Mouse (Mus musculus): ENCODE results near the gene Pcdh15.

The Pcdh15 gene

DNA sequence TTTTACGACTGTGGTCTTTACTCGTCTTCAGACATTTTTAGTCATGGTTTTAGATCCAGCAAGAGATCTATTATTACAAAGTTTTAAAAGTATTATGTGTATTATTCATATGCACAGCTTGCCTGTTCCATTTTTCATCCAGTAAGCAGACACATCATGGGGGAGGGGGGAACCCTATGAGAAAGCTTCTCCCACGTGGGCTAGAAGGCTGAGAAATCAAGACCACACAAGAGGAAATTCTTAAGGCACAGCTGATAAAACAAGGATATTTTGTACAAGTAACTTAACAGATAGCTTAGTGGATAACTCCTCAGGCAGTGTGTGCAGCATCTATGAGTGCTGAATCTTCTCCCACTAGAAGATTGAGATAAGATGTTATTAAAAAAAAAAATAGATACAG lies 1314.9 kb downstream of the Pcdh15 start:
- POLR2A ChIA-PET, result interaction anchor here in 1 of 4 experiments (0.7 kb wide), 1 partner anchor 19 kb away, joined by 3 read pairs; no protein-coding TSS in a partner anchor
- CTCF ChIA-PET, result no interaction called here

GRCm38 (mm10) chr10:74414945-74415344 lies 1315.8 kb downstream of the Pcdh15 start:
- POLR2A ChIA-PET, result interaction anchor here in 1 of 4 experiments (0.7 kb wide), 1 partner anchor 20 kb away, joined by 3 read pairs; no protein-coding TSS in a partner anchor
- CTCF ChIA-PET, result no interaction called here

DNA sequence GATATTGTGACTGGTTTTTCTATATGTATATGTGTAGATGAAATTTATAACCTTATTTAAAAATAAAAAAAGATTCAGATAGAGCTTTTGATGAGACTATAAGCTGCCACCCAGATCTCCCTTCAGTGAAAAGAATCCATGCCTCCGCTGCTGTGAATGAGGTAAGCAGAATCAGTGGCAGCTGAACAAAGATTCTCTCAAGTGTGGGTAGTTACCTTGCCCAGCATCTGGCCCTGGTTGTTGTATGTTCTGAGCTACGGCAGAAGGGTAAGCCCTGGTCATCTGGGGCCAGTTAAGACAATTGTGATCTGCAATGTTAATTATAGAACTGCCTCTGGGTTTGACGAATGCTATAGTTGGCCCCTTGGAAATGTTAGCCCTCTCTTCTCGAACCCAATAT lies 1316.2 kb downstream of the Pcdh15 start:
- CTCF ChIA-PET, result no interaction called here
- POLR2A ChIA-PET, result no interaction called here

GRCm38 (mm10) chr10:74415949-74416348 lies 1316.8 kb downstream of the Pcdh15 start:
- CTCF ChIA-PET, result no interaction called here
- POLR2A ChIA-PET, result no interaction called here

DNA sequence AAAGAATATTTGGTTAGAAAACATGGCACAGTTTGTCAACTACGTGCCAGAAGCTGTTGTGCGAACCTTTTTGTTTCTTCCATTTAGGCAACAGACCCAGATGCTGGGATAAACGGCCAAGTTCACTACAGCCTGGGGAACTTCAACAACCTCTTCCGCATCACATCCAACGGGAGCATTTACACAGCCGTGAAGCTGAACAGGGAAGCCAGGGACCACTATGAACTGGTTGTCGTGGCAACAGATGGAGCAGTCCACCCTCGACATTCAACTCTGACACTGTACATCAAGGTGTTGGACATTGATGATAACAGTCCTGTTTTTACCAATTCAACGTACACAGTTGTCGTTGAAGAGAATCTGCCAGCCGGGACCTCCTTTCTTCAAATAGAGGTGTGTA lies 1350.9 kb downstream of the Pcdh15 start:
- ChIA-PET CTCF (no interaction called here), POLR2A (no interaction called here)

DNA sequence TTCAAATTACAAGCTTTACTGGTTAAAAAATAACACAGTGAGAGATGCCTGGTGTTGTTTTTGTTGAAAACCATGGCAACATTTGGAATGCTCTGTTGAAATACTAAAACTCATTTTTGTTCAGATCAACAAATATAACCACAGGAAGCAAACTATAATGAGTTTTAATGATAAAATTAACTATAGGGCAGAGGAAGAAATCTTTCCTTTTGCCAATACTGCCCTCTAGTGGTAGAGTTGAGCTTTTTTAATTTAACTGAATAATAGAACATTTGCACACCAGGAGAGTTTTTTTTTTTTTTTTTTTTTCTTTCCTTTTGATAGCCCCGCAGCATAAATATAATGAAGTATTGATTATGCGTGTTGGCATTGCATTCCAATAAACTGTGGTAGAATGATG lies 1364.8 kb downstream of the Pcdh15 start:
- ChIA-PET POLR2A (no interaction called here), CTCF (interaction anchor here (0.5 to 1.2 kb wide), 27 partner anchors 9 to 1453 kb away, joined by 3 to 10 read pairs (median 4); partner anchors contain the start of gene Rsph14 (in 1 of the 4))

- POLR2A ChIA-PET, result no interaction called here
- CTCF ChIA-PET, result no interaction called here
These were observed 1381.6 kb downstream of the Pcdh15 start for GRCm38 (mm10) chr10:74480779-74481178.

DNA sequence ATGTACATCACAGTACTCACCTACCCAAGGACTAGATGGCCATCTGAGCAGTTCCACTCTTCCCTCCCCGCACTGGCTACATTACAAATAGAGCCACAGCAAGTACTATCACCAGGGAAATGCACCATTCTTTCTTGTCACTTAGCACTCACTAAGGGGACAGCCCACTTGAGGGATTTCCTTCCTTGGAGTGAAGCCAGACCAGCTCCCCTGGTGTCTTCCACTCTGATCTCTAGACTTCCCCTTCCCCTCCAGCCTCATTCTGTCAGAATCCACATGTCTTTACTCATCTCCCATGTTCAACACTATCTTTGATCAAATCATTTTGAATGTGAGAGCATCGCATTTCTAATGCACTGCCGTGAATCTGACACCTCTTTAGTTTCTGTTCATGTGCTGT lies 1413.2 kb downstream of the Pcdh15 start:
- CTCF ChIA-PET, result no interaction called here
- POLR2A ChIA-PET, result no interaction called here

DNA sequence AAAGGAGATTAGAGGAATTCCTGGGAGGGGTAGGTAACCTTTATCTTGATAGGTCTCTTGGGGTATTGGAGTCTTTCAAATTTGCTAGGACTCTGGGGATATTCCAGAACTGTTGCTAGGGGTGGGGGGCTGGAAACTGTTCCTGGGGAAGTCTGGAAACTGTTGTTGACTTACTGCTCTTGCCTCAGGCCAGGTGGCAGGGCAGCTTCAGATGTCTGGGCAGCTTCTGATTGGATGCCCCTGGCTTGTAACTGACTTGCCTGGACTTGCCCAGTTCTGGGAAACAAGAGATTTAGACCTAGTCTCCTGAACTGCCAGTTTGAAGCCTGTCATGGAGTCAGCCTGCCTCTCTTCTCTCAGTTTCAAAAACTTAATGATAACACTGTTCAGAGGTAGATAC lies 1414.6 kb downstream of the Pcdh15 start:
- CTCF ChIA-PET, result interaction anchor here in 2 of 4 experiments (0.7 kb wide), 2 partner anchors 129 to 335 kb away, joined by 3 read pairs; no protein-coding TSS in a partner anchor

GRCm38 (mm10) chr10:74538371-74538770 lies 1439.2 kb downstream of the Pcdh15 start:
- POLR2A ChIA-PET, result no interaction called here
- CTCF ChIA-PET, result no interaction called here

More for the DNA sequence above, 1414.6 kb downstream of the Pcdh15 start:
- POLR2A ChIA-PET, result interaction anchor here in 1 of 4 experiments (0.8 kb wide), 1 partner anchor 13 kb away, joined by 3 read pairs; no protein-coding TSS in a partner anchor

- CTCF ChIA-PET, result no interaction called here
- POLR2A ChIA-PET, result no interaction called here
These were observed 1456.2 kb downstream of the Pcdh15 start for GRCm38 (mm10) chr10:74555326-74555725.

- POLR2A ChIA-PET, result no interaction called here
- CTCF ChIA-PET, result no interaction called here
These were observed 1470.5 kb downstream of the Pcdh15 start for GRCm38 (mm10) chr10:74569603-74570002.

DNA sequence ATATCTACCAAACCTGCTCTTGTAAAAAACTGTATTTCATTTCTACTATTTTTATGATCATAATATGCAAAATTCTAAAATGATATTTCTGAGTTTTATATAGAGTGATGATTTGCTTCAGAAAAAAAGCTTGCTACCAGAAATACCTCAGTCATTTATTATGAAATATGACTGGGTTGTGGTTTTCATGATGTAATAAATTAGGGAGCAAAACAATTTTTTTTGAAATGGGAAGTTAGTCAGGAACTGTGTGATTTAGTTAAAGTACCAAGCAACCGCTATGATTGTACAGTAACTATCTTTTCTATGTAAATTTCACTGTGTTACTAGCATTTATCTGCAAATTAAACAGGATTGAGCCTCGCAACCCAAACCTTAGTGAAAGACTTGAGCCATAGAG lies 1480.8 kb downstream of the Pcdh15 start:
- ChIA-PET POLR2A (no interaction called here), CTCF (no interaction called here)

GRCm38 (mm10) chr10:74591799-74592198 lies 1492.7 kb downstream of the Pcdh15 start:
- ChIA-PET CTCF (no interaction called here), POLR2A (no interaction called here)

DNA sequence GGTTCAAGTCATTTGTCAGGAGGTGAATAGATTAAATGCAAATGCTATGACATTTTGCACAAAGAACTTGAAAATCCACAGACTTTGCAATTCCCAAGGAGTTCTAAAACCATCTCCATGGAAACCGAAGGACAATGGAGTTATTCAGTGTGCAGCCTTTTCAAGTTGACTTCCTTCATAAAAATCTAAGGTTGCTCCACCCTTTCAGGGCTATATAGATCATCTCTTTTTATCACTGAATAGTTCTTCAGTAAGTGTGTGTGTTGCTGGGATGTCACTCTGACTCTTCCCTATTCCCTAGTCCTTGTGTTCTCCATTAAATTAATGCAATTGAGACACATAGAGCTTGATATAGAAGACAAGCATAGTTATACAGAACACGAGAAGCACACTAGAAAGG lies 1508.5 kb downstream of the Pcdh15 start:
- ChIA-PET CTCF (interaction anchor here in 1 of 4 experiments (0.6 kb wide), 1 partner anchor 1244 kb away, joined by 4 read pairs; no protein-coding TSS in a partner anchor), POLR2A (no interaction called here)

DNA sequence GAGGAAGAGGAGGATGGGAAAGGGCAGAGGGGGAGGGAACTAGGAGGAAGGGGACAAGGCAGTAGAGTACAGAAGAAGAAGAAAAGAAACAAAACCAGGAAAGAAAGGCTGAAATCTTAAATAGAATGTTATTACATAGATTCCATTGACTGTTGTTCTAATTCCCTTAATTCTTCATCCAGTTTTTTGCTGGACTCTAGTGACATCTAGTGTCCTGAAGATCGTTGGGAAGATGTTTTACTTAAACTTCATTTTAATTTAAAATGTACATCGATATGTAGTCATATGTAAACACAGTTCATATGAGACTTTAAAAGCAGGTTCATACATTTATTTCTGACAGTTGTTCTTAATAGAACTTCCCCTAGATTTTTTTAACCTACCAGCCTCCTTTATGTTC lies 1522.7 kb downstream of the Pcdh15 start:
- ChIA-PET CTCF (no interaction called here), POLR2A (no interaction called here)

- POLR2A ChIA-PET, result no interaction called here
- CTCF ChIA-PET, result no interaction called here
These were observed 1526.6 kb downstream of the Pcdh15 start for GRCm38 (mm10) chr10:74625715-74626114.

DNA sequence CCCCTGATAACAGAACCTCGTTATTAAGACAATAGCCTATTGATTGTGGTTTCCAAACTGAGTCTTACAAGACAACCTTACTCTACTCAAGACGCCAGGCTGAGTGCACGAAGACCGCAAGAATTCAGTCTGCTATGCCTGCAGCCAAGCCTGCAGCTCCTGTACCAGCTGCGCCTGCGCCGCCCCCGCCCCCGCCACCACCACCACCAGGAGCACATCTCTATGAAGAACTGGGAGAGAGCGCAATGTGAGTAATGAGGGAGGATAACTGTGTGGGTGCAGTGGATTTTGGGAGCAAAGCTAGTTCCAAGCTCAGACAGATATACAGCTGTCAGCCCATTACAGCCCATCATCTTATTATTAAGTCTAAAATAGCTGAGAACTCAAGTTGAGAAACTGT lies 1527.5 kb downstream of the Pcdh15 start:
- ChIA-PET CTCF (interaction anchor here in 1 of 4 experiments (0.6 to 0.7 kb wide), 2 partner anchors 53 to 354 kb away, joined by 3 read pairs; no protein-coding TSS in a partner anchor), POLR2A (no interaction called here)

- CTCF ChIA-PET, result no interaction called here
- POLR2A ChIA-PET, result no interaction called here
These were observed 1532.2 kb downstream of the Pcdh15 start for GRCm38 (mm10) chr10:74631314-74631713.

- CTCF ChIA-PET, result no interaction called here
These were observed 1537.9 kb downstream of the Pcdh15 start for GRCm38 (mm10) chr10:74637040-74637439.

DNA sequence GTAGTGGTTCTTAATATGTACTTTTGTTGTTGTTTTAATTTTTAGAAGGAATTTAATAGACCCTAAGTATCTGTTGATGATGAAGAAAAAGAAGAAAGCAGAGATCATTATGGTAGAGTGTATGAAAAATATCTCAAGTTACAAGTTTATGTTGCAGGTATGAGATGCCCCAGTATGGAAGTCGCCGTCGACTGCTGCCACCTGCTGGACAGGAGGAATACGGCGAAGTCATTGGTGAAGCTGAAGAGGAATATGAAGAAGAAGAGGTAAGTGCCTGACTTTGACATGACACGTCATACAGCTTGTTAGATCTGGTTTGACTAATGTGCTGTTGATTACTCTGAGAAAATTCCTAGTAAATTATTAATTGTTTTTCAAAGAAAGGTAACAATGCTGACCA lies 1543.0 kb downstream of the Pcdh15 start:
- CTCF ChIA-PET, result interaction anchor here in 3 of 4 experiments (0.6 to 1.6 kb wide), 5 partner anchors 129 to 378 kb away, joined by 3 to 5 read pairs (median 3); no protein-coding TSS in a partner anchor
- POLR2A ChIA-PET, result no interaction called here

More at GRCm38 (mm10) chr10:74637040-74637439, 1537.9 kb downstream of the Pcdh15 start:
- POLR2A ChIA-PET, result no interaction called here

DNA sequence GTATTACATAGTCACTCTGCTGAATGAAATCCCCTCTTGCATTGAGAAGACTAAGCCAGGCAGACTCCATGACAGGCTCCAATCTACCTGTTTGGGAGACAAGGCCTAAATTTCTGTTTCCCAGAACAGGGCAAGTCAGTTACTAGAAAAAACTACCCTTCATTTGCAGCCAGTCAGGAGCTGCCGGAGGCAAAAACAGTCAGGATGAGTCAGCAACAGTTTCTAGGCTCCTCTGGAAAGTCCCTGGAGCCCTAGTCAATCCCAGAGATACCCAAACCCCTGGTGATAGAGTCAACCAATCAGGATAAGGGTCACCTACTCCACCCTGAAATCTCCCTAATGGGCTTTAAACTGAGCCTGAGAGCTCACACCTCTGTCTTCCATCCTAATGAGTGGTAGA lies 1564.0 kb downstream of the Pcdh15 start:
- ChIA-PET POLR2A (no interaction called here), CTCF (no interaction called here)

Measured in embryonic stem cell, embryonic (primary cell).